Mouse (Mus musculus) limb, embryonic 13.5 days (tissue): ENCODE measurements around the gene Gm10447. TPM values are rescaled to one million over a fixed set of nuclear protein-coding genes. Genes with fewer than 3 reads are reported as not detected.

Source experiments
- ATAC-seq: fragments of 200-750 bp; cut with Nextera tagmentation; 2 replicates; pipeline ENCODE4 v1.8.0; 2017; ENCODE audit warnings: low read depth, moderate number of reproducible peaks, moderate TSS enrichment; ENCODE audit not compliant: low FRiP score
- H3K27ac ChIP-seq: fragments of 300-500 bp; sonication (generic); 2 replicates; pipeline ENCODE4 v1.5.1; 2015; ENCODE audit warnings: inconsistent platforms, mild to moderate bottlenecking, moderate library complexity
- H3K27me3 ChIP-seq: fragments of 300-500 bp; sonication (generic); 2 replicates; pipeline ENCODE4 v1.6.1; 2015; ENCODE audit warnings: mild to moderate bottlenecking, inconsistent platforms
- H3K36me3 ChIP-seq: fragments of 300-500 bp; sonication (generic); 2 replicates; pipeline ENCODE4 v1.6.1; 2015; ENCODE audit warnings: inconsistent platforms, mild to moderate bottlenecking, moderate library complexity
- H3K4me1 ChIP-seq: fragments of 300-500 bp; sonication (generic); 2 replicates; pipeline ENCODE4 v1.6.1; 2015; ENCODE audit warnings: inconsistent platforms
- H3K4me2 ChIP-seq: fragments of 300-500 bp; sonication (generic); replicated peaks from 2 replicates; pipeline ENCODE4 v1.6.1; 2015; ENCODE audit warnings: inconsistent platforms, mild to moderate bottlenecking, moderate library complexity
- H3K4me3 ChIP-seq: fragments of 300-500 bp; sonication (generic); 2 replicates; pipeline ENCODE4 v1.5.1; 2015; ENCODE audit warnings: moderate library complexity, mild to moderate bottlenecking, inconsistent platforms
- H3K9ac ChIP-seq: fragments of 300-500 bp; sonication (generic); 2 replicates; pipeline ENCODE4 v1.6.1; 2015; ENCODE audit warnings: mild to moderate bottlenecking, inconsistent platforms
- H3K9me3 ChIP-seq: fragments of 300-500 bp; sonication (generic); 2 replicates; pipeline ENCODE4 v1.6.1; 2016; ENCODE audit warnings: inconsistent platforms
- WGBS: fragments of 180-500 bp; shearing (Covaris S2); methylation state at CpG from one replicate; pipeline ENCODE4 v1.1.7; 2015; 5-methylcytosine and 5-hydroxymethylcytosine counted together
- microRNA-seq: library from miRNA; unstranded; fragments of <30 nt; microRNA quantifications from one replicate; pipeline ENCODE4, GENCODE M21; 2016
- polyA plus RNA-seq: library from polyadenylated mRNA; unstranded; fragments of >200 nt; fragmentation: Nextera tagmentation; extraction: Ambion mirVana; gene quantifications from 2 replicates; pipeline ENCODE4 v1.2.1, GENCODE M21; 2015

The Gm10447 gene
- polyA plus RNA-seq, 1 experiment from 2014 or later: 0.29 TPM

DNA sequence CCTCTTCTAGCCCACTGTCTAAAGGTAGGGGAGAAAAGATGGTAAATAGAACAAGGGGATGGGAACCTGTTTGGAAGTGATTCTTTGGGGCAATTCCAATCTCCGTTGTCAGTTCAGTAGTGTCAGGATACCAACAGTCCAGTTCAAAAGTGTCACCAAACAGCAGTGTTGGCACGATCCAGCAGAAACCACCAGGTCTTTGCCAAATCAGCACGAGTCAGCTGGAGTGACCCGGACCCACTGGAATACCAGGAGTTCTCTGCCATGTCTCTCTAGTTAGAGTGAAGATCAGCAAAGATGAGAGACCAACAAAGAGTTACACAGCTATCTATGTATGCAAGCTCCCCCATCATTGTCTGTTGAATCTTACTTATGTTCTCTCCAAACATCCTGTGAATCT is 43.0 kb downstream of the Gm10447 start:
- no peaks in the 10 kb centered on the region for H3K4me1 ChIP-seq
- 93% methylated on average over 4 of the region's 4 CpGs for WGBS
- no peak overlapping the region for H3K27ac ChIP-seq
- H3K4me2 ChIP-seq: no peak overlapping the region
- no peak overlapping the region for H3K4me3 ChIP-seq
- ATAC-seq: no peak
- no peak overlapping the region for H3K9ac ChIP-seq
- no peaks in the 10 kb centered on the region for H3K27me3 ChIP-seq
- no peaks in the 10 kb centered on the region for H3K9me3 ChIP-seq
- peaks cover 92% of the 10 kb centered on the region for H3K36me3 ChIP-seq

DNA sequence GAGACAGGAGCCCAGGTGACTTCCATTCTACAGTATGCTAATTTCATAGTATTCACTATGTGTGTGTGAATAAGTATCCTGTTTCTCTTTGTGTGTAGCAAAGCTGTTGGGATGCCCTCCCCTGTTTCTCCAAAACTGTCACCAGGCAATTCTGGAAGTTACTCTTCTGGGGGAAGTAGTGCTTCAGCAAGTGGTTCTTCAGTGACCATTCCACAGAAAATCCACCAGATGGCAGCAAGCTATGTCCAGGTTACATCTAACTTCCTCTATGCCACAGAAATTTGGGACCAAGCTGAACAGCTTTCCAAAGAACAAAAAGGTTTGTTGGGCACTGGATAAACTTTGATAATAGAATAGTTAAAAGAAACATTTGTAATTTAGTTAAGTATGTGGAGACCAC is 45.2 kb downstream of the Gm10447 start:
- Histone ChIP-seq H3K27me3 (no peaks in the 10 kb centered on the region), H3K4me1 (no peaks in the 10 kb centered on the region), H3K27ac (no peak overlapping the region), H3K9ac (no peak overlapping the region), H3K36me3 (peaks cover 89% of the 10 kb centered on the region), H3K4me2 (no peak overlapping the region), H3K4me3 (no peak overlapping the region), H3K9me3 (no peaks in the 10 kb centered on the region)
- no peak for ATAC-seq

Small RNA genes within 50 kb of the gene (microRNA-seq; reads per million reads assigned to microRNA genes)
- gene Mir6920: not detected

Other genes with a start within 250 kb of the Gm10447 start
- gene Hspa4, start 156.7 kb downstream of the Gm10447 start, polyA plus RNA-seq: 79.0 and 87.4 TPM in 2 replicates
- gene Zcchc10, start 132.4 kb downstream of the Gm10447 start, polyA plus RNA-seq: 22.4 and 22.9 TPM in 2 replicates
- 48.3 and 54.6 TPM in 2 replicates for gene Aff4, start 106.3 kb downstream of the Gm10447 start, polyA plus RNA-seq
- gene Leap2, start 33.9 kb downstream of the Gm10447 start, polyA plus RNA-seq: 0.31 and 0.54 TPM in 2 replicates
- 449 and 478 TPM in 2 replicates for gene Uqcrq, start 26.3 kb downstream of the Gm10447 start, polyA plus RNA-seq
- 1.6 TPM in 2 replicates for gene Gdf9, start 26.1 kb downstream of the Gm10447 start, polyA plus RNA-seq
- gene Shroom1, start 95 bp upstream of the Gm10447 start, polyA plus RNA-seq: 7.9 TPM in 2 replicates
- not detected in 2 replicates for gene Gm9837, start 13.4 kb upstream of the Gm10447 start, polyA plus RNA-seq
- gene Gm9945, start 23.1 kb upstream of the Gm10447 start, polyA plus RNA-seq: not detected in 2 replicates
- 0.17 and 0.37 TPM in 2 replicates for gene Sowaha, start 23.2 kb upstream of the Gm10447 start, polyA plus RNA-seq
- 39.2 and 42.5 TPM in 2 replicates for gene Sept8, start 62.1 kb upstream of the Gm10447 start, polyA plus RNA-seq
- gene Kif3a, start 110.3 kb upstream of the Gm10447 start, polyA plus RNA-seq: 105 and 112 TPM in 2 replicates
- 1.9 and 2.2 TPM in 2 replicates for gene Il4, start 161.6 kb upstream of the Gm10447 start, polyA plus RNA-seq
- 0.15 TPM in 2 replicates for gene Il13, start 177.6 kb upstream of the Gm10447 start, polyA plus RNA-seq